Mouse (Mus musculus): ENCODE measurements around the gene Otud7a. TPM values are rescaled to one million over a fixed set of nuclear protein-coding genes. Genes with fewer than 3 reads are reported as not detected.

The Otud7a gene
- total and polyA plus RNA-seq, 2 experiments from 2014 or later: 4.2 to 20.8 TPM

DNA sequence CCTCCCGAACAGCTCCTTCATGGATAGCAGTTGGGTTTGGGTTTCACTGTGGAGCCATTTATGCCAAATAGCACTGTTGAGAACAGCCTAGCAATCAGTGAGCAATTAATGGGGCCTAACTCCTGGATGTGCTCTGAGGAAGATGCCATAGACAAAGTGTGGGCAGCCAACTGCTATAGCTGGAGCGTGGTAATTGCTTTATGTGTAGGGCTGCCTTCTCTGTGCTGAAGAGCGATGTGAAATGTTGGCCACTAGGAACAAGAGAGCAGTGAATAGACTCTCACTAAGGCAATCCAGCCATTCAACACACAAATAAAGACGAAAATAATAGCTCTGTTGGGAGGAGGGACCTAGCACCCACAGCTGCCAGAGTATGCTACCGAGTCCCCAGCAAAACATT lies 345.2 kb downstream of the Otud7a start:
- DNase-seq (ENCODE audit: low spot score) (no peak), ATAC-seq (ENCODE audit: low FRiP score) (no peak)
- WGBS: 35% methylated on average over 5 of the region's 5 CpGs

DNA sequence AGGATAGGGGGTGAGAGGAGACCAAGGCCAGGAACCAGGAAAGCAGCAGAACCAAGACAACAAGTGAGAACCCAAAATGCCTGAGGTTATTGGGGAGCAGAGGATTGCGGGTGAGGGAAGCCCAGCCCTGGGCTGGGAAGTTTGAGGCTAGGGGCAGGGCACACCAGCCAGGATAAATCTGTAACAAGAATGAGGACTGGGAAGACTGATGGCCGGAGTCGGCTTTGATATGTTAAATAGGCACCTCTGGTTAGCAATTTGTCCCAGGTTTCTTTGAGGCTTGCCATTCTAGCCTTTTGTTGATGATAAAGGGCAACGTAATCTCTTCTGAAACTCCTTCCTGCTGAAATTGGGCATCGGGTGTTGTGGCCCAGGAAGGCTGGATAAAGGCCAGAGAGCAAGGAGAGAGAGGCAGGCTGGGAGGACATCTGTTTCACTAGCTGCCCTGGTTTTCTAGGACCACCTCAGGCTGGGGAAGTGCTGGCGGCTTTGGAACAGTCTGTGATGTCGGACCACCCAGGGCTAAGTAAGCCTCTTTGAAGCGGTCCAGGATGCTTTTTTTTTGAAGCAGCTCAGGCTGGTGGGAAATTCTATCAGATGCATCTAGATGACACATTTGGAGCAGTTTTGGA lies 351.6 kb downstream of the Otud7a start:
- Histone ChIP-seq H3K9ac (replicated peaks; ENCODE audit: low read length, poor library complexity, severe bottlenecking) (no peak overlapping the region), H3K4me1 (ENCODE audit: insufficient read depth, low read length) (no peaks in the 10 kb centered on the region), H3K9me3 (ENCODE audit: low read length) (no peaks in the 10 kb centered on the region), H3K27ac (ENCODE audit: low read depth, low read length) (no peak overlapping the region), H3K4me2 (ENCODE audit: low read depth, low read length, poor library complexity, severe bottlenecking) (no peak overlapping the region), H3K36me3 (ENCODE audit: insufficient read depth, low read length) (no peaks in the 10 kb centered on the region), H3K4me3 (ENCODE audit: low read depth, low read length) (no peak overlapping the region), H3K27me3 (ENCODE audit: insufficient read depth, low read length) (no peaks in the 10 kb centered on the region)
- ATAC-seq (ENCODE audit: low FRiP score) (peak; percentile 65; the same call in 1 of the 2 replicates), DNase-seq (ENCODE audit: low spot score) (peak; percentile 77)
- TF ChIP-seq CTCF (IDR thresholded peaks at IDR 0.05): no peak
- WGBS: 9% methylated on average over 8 of the region's 8 CpGs

More for the DNA sequence above, 345.2 kb downstream of the Otud7a start:
- no peaks in the 10 kb centered on the region for H3K36me3 ChIP-seq (ENCODE audit: insufficient read depth, low read length)
- no peak overlapping the region for H3K27ac ChIP-seq (ENCODE audit: low read depth, low read length)
- no peaks in the 10 kb centered on the region for H3K27me3 ChIP-seq (ENCODE audit: insufficient read depth, low read length)
- H3K9ac ChIP-seq (replicated peaks; ENCODE audit: low read length, poor library complexity, severe bottlenecking): no peak overlapping the region
- H3K4me3 ChIP-seq (ENCODE audit: low read depth, low read length): no peak overlapping the region
- H3K9me3 ChIP-seq (ENCODE audit: low read length): no peaks in the 10 kb centered on the region
- no peak for TF ChIP-seq CTCF (IDR thresholded peaks at IDR 0.05)
- no peaks in the 10 kb centered on the region for H3K4me1 ChIP-seq (ENCODE audit: insufficient read depth, low read length)
- H3K4me2 ChIP-seq (ENCODE audit: low read depth, low read length, poor library complexity, severe bottlenecking): no peak overlapping the region

DNA sequence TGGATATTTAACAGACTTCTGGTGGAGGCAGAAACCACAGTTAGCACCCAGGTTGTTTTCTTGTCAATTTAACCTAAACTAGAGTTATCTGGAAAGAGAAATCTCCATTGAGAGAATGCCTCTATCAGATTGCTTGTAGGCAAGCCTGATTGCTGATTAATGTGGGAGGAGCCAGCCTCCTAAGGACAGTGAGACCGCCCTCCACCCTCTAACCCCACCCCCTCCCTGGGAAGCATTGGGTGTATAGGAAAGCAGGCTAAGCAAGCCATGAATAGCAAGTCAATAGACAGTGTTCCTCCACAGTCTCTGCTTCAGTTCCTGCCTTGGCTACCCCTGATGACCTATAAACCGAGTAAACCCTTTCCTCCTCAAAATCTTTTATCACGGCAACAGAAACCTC lies 353.9 kb downstream of the Otud7a start:
- DNase-seq (ENCODE audit: low spot score) (no peak), ATAC-seq (ENCODE audit: low FRiP score) (no peak)
- WGBS: 90% methylated on average over 3 of the region's 3 CpGs
- no peak for TF ChIP-seq CTCF (IDR thresholded peaks at IDR 0.05)
- Histone ChIP-seq H3K9ac (replicated peaks; ENCODE audit: low read length, poor library complexity, severe bottlenecking) (no peak overlapping the region), H3K36me3 (ENCODE audit: insufficient read depth, low read length) (no peaks in the 10 kb centered on the region), H3K27me3 (ENCODE audit: insufficient read depth, low read length) (no peaks in the 10 kb centered on the region), H3K27ac (ENCODE audit: low read depth, low read length) (no peak overlapping the region), H3K4me2 (ENCODE audit: low read depth, low read length, poor library complexity, severe bottlenecking) (no peak overlapping the region), H3K9me3 (ENCODE audit: low read length) (no peaks in the 10 kb centered on the region), H3K4me3 (ENCODE audit: low read depth, low read length) (no peak overlapping the region), H3K4me1 (ENCODE audit: insufficient read depth, low read length) (no peaks in the 10 kb centered on the region)

DNA sequence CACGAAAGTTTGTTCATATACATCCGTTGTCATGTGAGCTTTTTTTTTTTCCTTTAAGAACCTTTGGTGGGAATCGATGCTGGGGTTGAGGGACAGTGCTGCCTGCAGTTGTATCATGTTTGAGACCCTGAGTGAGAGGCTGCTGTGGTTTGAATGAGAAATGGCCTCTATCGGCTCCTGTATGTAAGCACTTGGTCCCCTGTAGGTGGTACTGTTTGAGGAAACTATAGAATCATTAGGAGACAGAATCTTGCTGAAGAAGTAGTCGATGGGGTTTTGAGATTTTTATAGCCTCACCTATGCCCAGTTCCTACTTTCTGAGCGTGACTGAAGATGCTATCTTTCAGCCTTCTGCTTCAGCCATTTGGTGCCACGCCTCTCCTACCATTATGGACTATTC lies 354.8 kb downstream of the Otud7a start:
- ATAC-seq (ENCODE audit: low FRiP score): no peak
- WGBS: 92% methylated on average over 7 of the region's 7 CpGs
- TF ChIP-seq CTCF (IDR thresholded peaks at IDR 0.05): no peak
- Histone ChIP-seq H3K9ac (replicated peaks; ENCODE audit: low read length, poor library complexity, severe bottlenecking) (no peak overlapping the region), H3K27ac (ENCODE audit: low read depth, low read length) (no peak overlapping the region), H3K4me3 (ENCODE audit: low read depth, low read length) (no peak overlapping the region), H3K4me1 (ENCODE audit: insufficient read depth, low read length) (no peaks in the 10 kb centered on the region), H3K4me2 (ENCODE audit: low read depth, low read length, poor library complexity, severe bottlenecking) (no peak overlapping the region), H3K27me3 (ENCODE audit: insufficient read depth, low read length) (no peaks in the 10 kb centered on the region), H3K9me3 (ENCODE audit: low read length) (no peaks in the 10 kb centered on the region), H3K36me3 (ENCODE audit: insufficient read depth, low read length) (no peaks in the 10 kb centered on the region)
- no peak for DNase-seq (ENCODE audit: low spot score)

DNA sequence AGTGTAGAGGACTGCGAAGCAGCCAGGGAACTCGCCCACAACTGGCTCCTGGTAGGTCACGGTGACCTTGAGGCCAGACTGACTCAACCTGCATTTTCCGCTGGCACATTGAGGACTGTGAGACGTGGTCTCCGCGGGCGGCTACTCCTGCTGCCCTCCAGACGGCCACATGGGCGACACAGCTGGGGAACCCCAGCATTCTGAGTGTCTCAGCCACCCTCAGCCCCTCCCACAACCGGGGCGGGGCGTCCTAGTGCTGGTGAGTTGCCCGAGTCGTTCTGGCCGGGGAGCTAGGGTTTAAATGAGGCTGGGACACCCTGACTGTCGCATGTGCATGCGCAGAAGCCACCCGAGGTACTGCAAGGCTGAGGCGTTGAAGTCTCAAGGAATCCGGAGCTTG lies 358.2 kb downstream of the Otud7a start:
- TF ChIP-seq CTCF (IDR thresholded peaks at IDR 0.05): no peak
- DNase-seq (ENCODE audit: low spot score) (no peak), ATAC-seq (ENCODE audit: low FRiP score) (no peak)
- no peak overlapping the region for H3K4me3 ChIP-seq (ENCODE audit: low read depth, low read length)
- no peak overlapping the region for H3K4me2 ChIP-seq (ENCODE audit: low read depth, low read length, poor library complexity, severe bottlenecking)
- H3K9ac ChIP-seq (replicated peaks; ENCODE audit: low read length, poor library complexity, severe bottlenecking): no peak overlapping the region
- no peaks in the 10 kb centered on the region for H3K4me1 ChIP-seq (ENCODE audit: insufficient read depth, low read length)
- 91% methylated on average over 21 of the region's 21 CpGs for WGBS
- no peaks in the 10 kb centered on the region for H3K36me3 ChIP-seq (ENCODE audit: insufficient read depth, low read length)
- no peaks in the 10 kb centered on the region for H3K27me3 ChIP-seq (ENCODE audit: insufficient read depth, low read length)
- no peak overlapping the region for H3K27ac ChIP-seq (ENCODE audit: low read depth, low read length)
- H3K9me3 ChIP-seq (ENCODE audit: low read length): no peaks in the 10 kb centered on the region

Other genes with a start within 250 kb of the Otud7a start
- gene Chrna7, start 232.2 kb upstream of the Otud7a start, total RNA-seq (2014; rRNA removed): 31.2 and 34.1 TPM in 2 replicates
- gene Chrna7, start 232.2 kb upstream of the Otud7a start, polyA plus RNA-seq (2015; fragmentation: Nextera tagmentation; extraction: Ambion mirVana): 5.5 and 7.3 TPM in 2 replicates